Mouse (Mus musculus) right cerebral cortex, postnatal 14 days (tissue): ENCODE data around the gene Zfp804a.
A peak's percentile ranks its signal among the peaks of the same experiment; 100 is the strongest.

Experiments used
- DNase-seq: peaks from one replicate; pipeline ENCODE4 v3.0.0; 2022

The Zfp804a gene

DNA sequence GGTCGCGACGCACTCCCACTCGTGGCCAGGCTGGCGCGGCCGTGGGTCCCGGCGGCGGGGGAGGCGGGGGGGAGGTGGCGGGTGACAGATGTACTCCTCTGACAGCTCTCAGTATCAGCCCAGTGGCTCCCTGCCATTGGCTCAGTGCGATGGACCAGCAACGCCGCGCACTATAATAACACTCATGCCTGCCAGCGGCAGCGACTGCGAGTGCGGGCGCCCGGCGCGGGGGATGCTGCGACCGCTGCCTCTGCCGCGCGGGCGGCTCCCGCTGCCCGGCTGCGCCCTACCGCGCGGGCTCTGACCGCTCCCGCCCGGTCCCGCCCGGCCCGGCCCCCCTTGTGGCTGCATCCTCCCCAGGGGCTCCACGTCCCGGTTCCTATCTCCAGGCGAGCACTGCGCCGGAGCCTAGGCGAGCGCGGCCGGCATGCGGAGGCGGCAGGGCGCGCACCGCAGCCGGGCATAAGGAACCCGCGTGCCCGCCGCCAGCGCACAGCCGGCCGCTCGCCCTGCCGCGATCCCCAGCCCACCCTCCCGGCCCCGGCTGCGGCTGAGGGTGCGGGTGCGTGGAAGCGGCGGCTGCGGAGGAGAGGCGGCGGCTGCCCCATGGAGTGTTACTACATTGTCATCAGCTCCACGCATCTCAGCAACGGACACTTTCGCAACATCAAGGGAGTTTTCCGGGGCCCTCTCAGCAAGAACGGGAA, at the start of gene Zfp804a:
TSS of gene Zfp804a (plus strand) at position 38 of the 707 bp plus-strand sequence.
- DNase-seq = peak; percentile 54

GRCm38 (mm10) chr2:82051635-82052034, 1.4 kb upstream of the Zfp804a start:
- no peak for DNase-seq

DNA sequence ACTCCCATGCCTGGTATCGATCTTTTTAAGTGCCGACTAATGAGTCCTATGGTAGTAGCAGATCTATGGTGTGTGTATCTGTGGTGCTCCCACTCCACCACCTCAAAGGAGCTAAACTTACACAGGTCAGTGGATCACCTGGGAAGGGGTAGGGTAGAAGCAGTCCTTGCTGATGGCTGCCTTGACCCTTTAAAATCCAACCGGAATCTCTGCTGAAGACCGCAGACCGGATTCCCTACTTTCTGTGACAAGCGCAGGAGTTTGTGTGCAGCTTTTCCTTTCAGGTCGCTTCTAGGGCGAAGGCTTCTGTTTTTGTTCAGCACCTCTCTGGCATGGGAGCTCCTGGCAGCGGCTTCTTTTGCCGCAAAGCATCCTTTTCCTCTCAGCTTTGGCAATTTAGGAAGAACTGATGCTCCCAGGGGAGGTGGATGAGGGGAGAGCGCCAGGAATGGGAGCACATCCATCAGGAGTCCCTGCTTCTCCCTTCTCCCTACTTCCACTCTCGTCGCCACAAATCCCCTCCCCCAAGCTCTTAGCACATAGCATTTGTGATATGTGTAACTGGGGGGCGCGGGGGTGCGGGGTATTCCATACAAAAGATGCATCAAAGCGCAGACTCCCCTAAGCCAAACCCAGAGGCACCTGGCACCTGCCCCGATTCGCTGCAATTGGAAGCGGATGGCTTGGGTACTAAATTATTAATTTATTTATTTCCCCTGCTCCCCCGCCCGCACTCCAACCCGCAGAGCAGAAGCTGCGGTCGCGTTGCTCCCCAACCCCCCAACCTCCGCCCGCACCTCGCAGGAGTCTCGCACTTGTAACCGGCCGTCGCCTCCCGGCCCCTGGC, 461 bp upstream of the Zfp804a start:
- peak; percentile 71 for DNase-seq

DNA sequence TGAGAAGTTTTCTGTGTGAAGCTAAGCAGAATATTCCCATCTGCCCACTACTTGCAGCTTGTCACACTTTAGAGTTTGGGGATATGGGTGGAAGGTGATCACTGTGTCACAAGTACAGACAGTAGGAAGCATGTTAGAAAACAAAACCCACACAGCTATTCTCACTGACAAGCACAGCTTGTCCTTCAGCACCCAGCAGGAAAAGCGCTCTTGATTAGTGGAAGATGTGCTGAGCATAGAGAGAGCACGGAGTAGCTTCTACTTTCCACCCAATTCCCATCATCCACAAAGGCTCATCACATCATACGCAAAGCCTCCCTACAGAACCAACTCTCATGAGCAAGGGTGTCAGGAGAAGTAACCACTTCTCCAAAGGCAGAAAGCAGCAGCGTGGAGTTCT, 1.4 kb downstream of the Zfp804a start:
- DNase-seq = no peak

DNA sequence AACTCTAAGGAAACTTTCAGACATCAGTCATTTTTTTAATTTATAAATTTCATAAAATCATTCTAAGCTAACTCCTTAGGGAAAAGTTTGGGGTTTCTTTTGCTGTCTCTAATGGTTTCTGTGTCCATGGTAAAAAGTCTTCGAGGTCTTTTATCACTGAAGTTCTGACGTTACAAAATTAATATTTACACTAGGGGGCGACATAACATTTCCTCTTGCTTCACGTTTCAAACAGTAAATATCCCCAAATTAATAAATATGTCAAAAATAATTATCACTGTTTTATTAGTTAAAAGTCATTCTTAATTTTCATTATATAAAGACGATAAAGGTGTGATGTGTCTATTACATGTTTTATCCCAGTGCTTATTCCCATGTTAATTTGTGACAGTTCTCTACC, 11.6 kb downstream of the Zfp804a start:
- DNase-seq = no peak

DNA sequence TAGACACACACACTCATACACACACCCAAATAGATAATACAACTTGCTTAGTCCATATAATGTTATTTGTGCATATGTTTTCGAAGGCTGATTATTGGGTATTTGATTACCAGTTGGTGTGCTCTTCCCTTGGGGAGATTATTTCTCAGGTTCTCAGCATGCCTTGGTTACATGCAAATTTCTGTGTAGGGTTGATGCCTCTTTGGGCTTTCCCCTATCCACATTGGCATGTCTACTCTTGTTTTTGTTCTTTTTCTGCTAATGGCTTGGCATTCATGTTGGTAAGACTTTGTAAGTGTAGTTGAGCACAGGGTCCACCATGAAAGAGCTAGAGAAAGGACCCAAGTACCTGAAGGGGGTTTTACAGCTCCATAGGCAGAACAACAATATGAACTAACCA, 14.9 kb downstream of the Zfp804a start:
- no peak for DNase-seq

- no peak for DNase-seq
These were observed 16.1 kb downstream of the Zfp804a start for GRCm38 (mm10) chr2:82069172-82069571.

- DNase-seq = no peak
These were observed 23.9 kb downstream of the Zfp804a start for GRCm38 (mm10) chr2:82076883-82077282.

DNA sequence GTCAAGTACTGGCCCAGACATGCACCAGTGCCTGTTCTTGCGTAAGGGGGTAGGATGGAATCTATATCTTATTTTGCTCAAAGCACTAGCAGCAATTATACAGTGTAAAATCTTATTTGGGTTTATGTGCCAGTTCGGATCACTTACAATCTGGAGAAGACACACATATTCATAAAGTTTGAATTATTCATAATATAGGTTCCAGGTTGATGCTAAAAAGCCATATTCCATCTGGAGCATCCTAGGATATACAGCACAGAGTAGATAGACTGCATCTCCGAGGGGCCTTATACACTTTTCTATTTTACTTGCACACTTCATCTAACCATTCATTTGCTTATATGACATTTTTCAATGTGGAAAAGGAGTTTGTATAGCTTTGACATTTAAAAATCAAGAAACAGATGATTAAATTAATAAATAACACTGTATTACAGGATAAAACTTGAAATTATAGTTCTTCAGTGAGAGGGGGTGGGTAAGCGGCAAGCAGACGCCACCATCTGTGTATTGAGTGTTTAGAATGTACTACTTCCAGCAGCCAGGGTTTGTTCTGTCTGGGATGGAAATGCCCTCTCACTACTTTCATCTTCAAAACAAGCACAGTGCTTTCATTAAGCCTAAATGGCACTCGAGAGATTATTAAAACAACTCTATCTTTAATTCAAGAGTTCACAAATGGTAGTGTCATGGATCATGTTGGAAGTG, 25.4 kb downstream of the Zfp804a start:
- no peak for DNase-seq

GRCm38 (mm10) chr2:82080678-82081077, 27.7 kb downstream of the Zfp804a start:
- no peak for DNase-seq

- DNase-seq = no peak
These were observed 60.1 kb downstream of the Zfp804a start for GRCm38 (mm10) chr2:82113148-82113547.

DNA sequence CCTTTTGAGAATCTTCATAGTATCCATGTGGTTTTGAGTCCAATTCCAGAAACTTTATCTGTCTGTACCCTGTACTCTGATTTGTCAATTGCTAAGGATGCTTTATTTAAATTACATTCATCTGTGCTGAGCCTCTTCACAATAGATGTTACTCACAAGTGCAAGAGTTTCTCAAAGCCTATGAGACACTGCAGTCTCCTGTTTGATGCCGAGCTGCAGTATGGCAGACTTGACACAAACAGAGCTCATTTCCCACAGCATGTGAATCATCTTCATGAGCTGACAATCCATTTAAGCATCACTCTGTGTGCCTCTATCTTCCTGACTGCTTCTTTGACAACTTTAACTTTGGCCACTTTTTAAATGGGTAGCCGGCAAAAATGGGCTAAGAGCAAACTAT, 60.6 kb downstream of the Zfp804a start:
- no peak for DNase-seq

- DNase-seq = no peak
These were observed 66.6 kb downstream of the Zfp804a start for GRCm38 (mm10) chr2:82119577-82119976.

- DNase-seq = no peak
These were observed 125.7 kb downstream of the Zfp804a start for GRCm38 (mm10) chr2:82178693-82179092.

DNA sequence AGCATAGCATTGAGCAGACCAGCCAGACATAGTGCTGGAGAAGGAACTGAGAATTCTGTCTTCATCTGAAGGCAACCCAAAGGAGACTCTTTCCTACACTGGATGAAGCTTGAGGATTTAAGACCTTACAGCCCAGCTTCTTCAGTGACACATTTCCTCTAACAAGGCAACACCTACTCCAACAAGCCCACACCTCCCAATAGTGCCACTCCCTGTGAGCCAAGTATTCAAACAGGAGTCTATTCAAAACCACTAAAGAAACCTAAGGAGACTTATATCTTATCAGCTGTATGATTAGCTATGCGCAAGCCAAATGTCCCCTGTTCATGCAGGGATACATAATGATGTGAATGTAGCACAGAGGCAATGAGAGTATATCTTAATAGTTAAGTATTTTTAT, 128.0 kb downstream of the Zfp804a start:
- no peak for DNase-seq

GRCm38 (mm10) chr2:82199901-82200300, 146.9 kb downstream of the Zfp804a start:
- no peak for DNase-seq

GRCm38 (mm10) chr2:82200616-82201015, 147.6 kb downstream of the Zfp804a start:
- no peak for DNase-seq

GRCm38 (mm10) chr2:82210605-82211004, 157.6 kb downstream of the Zfp804a start:
- DNase-seq = no peak

- no peak for DNase-seq
These were observed 158.9 kb downstream of the Zfp804a start for GRCm38 (mm10) chr2:82211972-82212371.

DNA sequence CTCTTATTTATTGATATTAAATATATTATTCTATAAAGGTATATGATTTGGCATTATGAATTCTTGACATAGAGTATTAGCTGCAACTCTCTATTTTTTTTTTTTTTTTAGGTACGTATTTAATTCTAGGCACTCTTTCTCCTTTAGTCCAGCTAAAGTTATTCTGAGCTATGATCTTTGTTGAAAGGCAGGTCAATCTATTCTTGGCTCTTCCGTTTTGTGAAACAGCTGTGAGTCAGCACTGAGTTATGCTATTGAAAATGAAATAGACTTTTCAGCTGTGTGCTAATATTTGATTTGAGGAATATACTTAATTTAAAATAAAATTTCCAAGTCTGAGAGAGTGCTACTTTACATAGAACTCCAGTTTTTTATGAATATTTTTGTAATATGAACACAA, 164.9 kb downstream of the Zfp804a start:
- DNase-seq = no peak

- DNase-seq = no peak
These were observed 193.0 kb downstream of the Zfp804a start for GRCm38 (mm10) chr2:82246020-82246419.

- DNase-seq = no peak
These were observed 194.0 kb downstream of the Zfp804a start for GRCm38 (mm10) chr2:82246902-82247522.

GRCm38 (mm10) chr2:82253382-82253781, 200.4 kb downstream of the Zfp804a start:
- no peak for DNase-seq
